Comparison of ENCODE assay signal across 23 mouse cellular contexts in the genomic region with DNA sequence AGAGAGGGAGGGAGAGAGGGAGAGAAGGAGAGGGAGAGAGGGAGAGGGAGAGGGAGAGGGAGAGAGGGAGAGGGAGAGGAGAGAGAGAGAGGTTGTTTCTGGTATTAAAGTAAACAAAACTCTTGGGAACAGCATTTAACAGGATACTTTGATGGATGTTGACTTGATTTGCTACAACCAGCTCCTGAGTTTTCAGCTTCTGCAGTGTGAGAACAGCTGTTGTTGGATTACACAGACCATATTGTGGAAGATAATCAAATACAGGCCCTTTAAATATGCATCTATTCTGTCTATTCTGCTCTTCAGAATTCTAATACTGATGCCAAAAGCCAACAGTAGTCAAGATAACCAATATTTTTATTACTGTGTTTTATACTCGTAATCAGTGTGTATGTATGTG.
A peak's percentile ranks its signal among the peaks of the same experiment; 100 is the strongest.
DNase-seq lines count a peak whose midpoint lies in the region; ATAC-seq and TF ChIP-seq lines count a peak whose summit lies in the region.
"Had no signal": no experiment of that assay in that cellular context is flagged by ENCODE, and none has a peak within 500 bp of the region (broad histone marks: within the 10 kb centered on the region; RNA-seq: fewer than 3 reads in every experiment).

No protein-coding gene starts in this region.

- H3K4me1 ChIP-seq in forebrain, embryonic 14.5 days (ENCODE audit: control insufficient read depth, insufficient read depth, low read length) = no peaks in the 10 kb centered on the region
- no peaks in the 10 kb centered on the region for H3K4me1 ChIP-seq in forebrain, embryonic 12.5 days
- peaks cover 6% of the 10 kb centered on the region; the same call in 1 of the 2 replicates for H3K4me1 ChIP-seq in lung, embryonic 16.5 days (replicated peaks; ENCODE audit: control insufficient read depth, insufficient read depth, low read length)
- H3K4me1 ChIP-seq in lung, adult 2 months (ENCODE audit: control insufficient read depth, insufficient read depth, low read length) = no peaks in the 10 kb centered on the region
- H3K4me1 ChIP-seq: hindbrain, embryonic 12.5 days; hindbrain, embryonic 15.5 days had no signal

- no peak overlapping the region for H3K9ac ChIP-seq in forebrain, embryonic 14.5 days (ENCODE audit: low read length)
- H3K9ac ChIP-seq in forebrain, embryonic 12.5 days = no peak overlapping the region
- no peak overlapping the region for H3K9ac ChIP-seq in lung, embryonic 16.5 days (ENCODE audit: low read length)
- H3K9ac ChIP-seq: embryonic facial prominence, embryonic 12.5 days; embryonic facial prominence, embryonic 15.5 days; heart, embryonic 13.5 days; hindbrain, embryonic 12.5 days; hindbrain, embryonic 15.5 days had no signal

- no peaks in the 10 kb centered on the region for H3K27me3 ChIP-seq in forebrain, embryonic 14.5 days (replicated peaks; ENCODE audit: control insufficient read depth, insufficient read depth, low read length)
- no peaks in the 10 kb centered on the region for H3K27me3 ChIP-seq in forebrain, embryonic 12.5 days
- H3K27me3 ChIP-seq in lung, embryonic 16.5 days (ENCODE audit: control insufficient read depth, insufficient read depth, low read depth, low read length) = no peaks in the 10 kb centered on the region
- H3K27me3 ChIP-seq: embryonic facial prominence, embryonic 12.5 days; embryonic facial prominence, embryonic 15.5 days; heart, embryonic 13.5 days; hindbrain, embryonic 12.5 days; hindbrain, embryonic 15.5 days had no signal

- TF ChIP-seq CTCF in lung, adult 2 months (IDR thresholded peaks at IDR 0.05; ENCODE audit: insufficient read depth, low read length) = no peak

- no peak overlapping the region for H3K4me2 ChIP-seq in forebrain, embryonic 14.5 days (ENCODE audit: low read length)
- no peak overlapping the region for H3K4me2 ChIP-seq in forebrain, embryonic 12.5 days
- H3K4me2 ChIP-seq in lung, embryonic 16.5 days (ENCODE audit: low read depth, low read length) = no peak overlapping the region
- H3K4me2 ChIP-seq: embryonic facial prominence, embryonic 12.5 days; embryonic facial prominence, embryonic 15.5 days; heart, embryonic 13.5 days; hindbrain, embryonic 12.5 days; hindbrain, embryonic 15.5 days had no signal

- H3K27ac ChIP-seq in forebrain, embryonic 14.5 days (ENCODE audit: low read depth, low read length) = no peak overlapping the region
- no peak overlapping the region for H3K27ac ChIP-seq in forebrain, embryonic 12.5 days
- H3K27ac ChIP-seq in lung, embryonic 16.5 days (ENCODE audit: low read length) = no peak overlapping the region
- H3K27ac ChIP-seq: embryonic facial prominence, embryonic 12.5 days; embryonic facial prominence, embryonic 15.5 days; heart, adult 2 months; heart, embryonic 10.5 days; heart, embryonic 13.5 days; hindbrain, embryonic 12.5 days; hindbrain, embryonic 15.5 days had no signal

- no peak for TF ChIP-seq POLR2A in lung, adult 2 months (IDR thresholded peaks at IDR 0.05; ENCODE audit: borderline replicate concordance, extremely low read depth, low read depth, low read length)

- no peaks in the 10 kb centered on the region for H3K9me3 ChIP-seq in forebrain, embryonic 14.5 days (replicated peaks; ENCODE audit: control insufficient read depth, low read length)
- no peaks in the 10 kb centered on the region for H3K9me3 ChIP-seq in forebrain, embryonic 12.5 days
- H3K9me3 ChIP-seq in lung, embryonic 16.5 days (ENCODE audit: control insufficient read depth, low read length) = no peaks in the 10 kb centered on the region
- H3K9me3 ChIP-seq: embryonic facial prominence, embryonic 12.5 days; embryonic facial prominence, embryonic 15.5 days; heart, embryonic 10.5 days; heart, embryonic 13.5 days; hindbrain, embryonic 12.5 days; hindbrain, embryonic 15.5 days had no signal

- DNase-seq in forebrain, embryonic 14.5 days (ENCODE audit: low spot score) = peak; percentile 6
- peak; percentile 12 for DNase-seq in layer of hippocampus, adult 9-10 months (ENCODE audit: low spot score)
- DNase-seq in layer of hippocampus, postnatal 25 days (ENCODE audit: extremely low spot score in 1 of 2, low spot score in 1 of 2) = no peak
- DNase-seq in lung, adult 2 months = no peak
- DNase-seq: adrenal gland, adult 8-10 months; adrenal gland, postnatal 25 days; cerebellum, adult 2 months; cerebellum, adult 9-11 months; cerebellum, postnatal 25 days; gastrocnemius, postnatal 10 days; gastrocnemius, postnatal 36 days; heart, adult 2 months; heart, postnatal 14 days had no signal

- 76% methylated on average over 1 of the region's 1 CpGs for WGBS in forebrain, embryonic 14.5 days
- 83% methylated on average over 1 of the region's 1 CpGs for WGBS in forebrain, embryonic 12.5 days
- WGBS in lung, embryonic 16.5 days = 40% methylated on average over 1 of the region's 1 CpGs
- 57% methylated on average over 1 of the region's 1 CpGs for WGBS in lung, adult 2 months

- no peak overlapping the region for H3K4me3 ChIP-seq in forebrain, embryonic 14.5 days (ENCODE audit: low read depth, low read length)
- no peak overlapping the region for H3K4me3 ChIP-seq in forebrain, embryonic 12.5 days (replicated peaks)
- H3K4me3 ChIP-seq in lung, embryonic 16.5 days (ENCODE audit: low read length) = no peak overlapping the region
- no peak overlapping the region for H3K4me3 ChIP-seq in lung, adult 2 months (replicated peaks; ENCODE audit: extremely low read depth, low read depth, low read length)
- H3K4me3 ChIP-seq: embryonic facial prominence, embryonic 12.5 days; embryonic facial prominence, embryonic 15.5 days; heart, adult 2 months; heart, embryonic 10.5 days; heart, embryonic 13.5 days; hindbrain, embryonic 12.5 days; hindbrain, embryonic 15.5 days had no signal

- no peak for ATAC-seq in forebrain, embryonic 14.5 days
- no peak for ATAC-seq in forebrain, embryonic 12.5 days (ENCODE audit: low FRiP score)
- ATAC-seq in lung, embryonic 16.5 days (ENCODE audit: low read depth) = peak; percentile 70
- ATAC-seq: activated CD4-positive, CD25-positive, alpha-beta regulatory T cell, adult 4 months; forebrain, embryonic 16.5 days had no signal

- H3K36me3 ChIP-seq in forebrain, embryonic 14.5 days (ENCODE audit: control insufficient read depth, insufficient read depth, low read length) = no peaks in the 10 kb centered on the region
- H3K36me3 ChIP-seq in forebrain, embryonic 12.5 days (replicated peaks) = no peaks in the 10 kb centered on the region
- no peaks in the 10 kb centered on the region for H3K36me3 ChIP-seq in lung, embryonic 16.5 days (ENCODE audit: control insufficient read depth, insufficient read depth, low read length)
- H3K36me3 ChIP-seq: embryonic facial prominence, embryonic 12.5 days; embryonic facial prominence, embryonic 15.5 days; heart, embryonic 10.5 days; heart, embryonic 13.5 days; hindbrain, embryonic 12.5 days; hindbrain, embryonic 15.5 days had no signal

Comparison
In these comparisons a context has a peak if more than half of its experiments do, and no peak if none do; other contexts are left out.
1. DNase-seq: peak in forebrain, embryonic 14.5 days (single experiment) and layer of hippocampus, adult 9-10 months (single experiment); none in layer of hippocampus, postnatal 25 days (0 of 2) and lung, adult 2 months (single experiment).